Mouse (Mus musculus): ENCODE measurements around the gene Pip5k1b. TPM values are rescaled to one million over a fixed set of nuclear protein-coding genes. Genes with fewer than 3 reads are reported as not detected.

Pip5k1b gene
- polyA plus RNA-seq, 1 experiment, result 23.3 TPM

DNA sequence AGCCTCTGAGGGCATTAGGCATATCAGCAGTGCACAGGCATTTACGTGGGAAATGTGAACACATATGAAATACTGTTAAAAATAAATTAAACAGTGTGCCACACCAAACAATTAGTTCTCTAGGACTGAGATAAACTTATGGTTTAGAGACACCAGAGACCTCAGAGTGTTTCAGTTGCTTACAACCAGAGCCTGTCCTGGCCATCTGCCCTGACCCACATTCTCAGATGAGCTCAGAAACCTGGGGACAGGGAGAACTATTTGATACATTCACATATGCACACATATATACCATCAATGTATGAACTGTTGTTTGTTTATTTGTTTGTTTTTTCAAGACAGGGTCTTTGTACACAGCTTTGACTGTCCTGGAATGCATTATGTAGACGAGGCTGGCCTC, 161.8 kb downstream of the Pip5k1b start:
- no peak overlapping the region for H3K27ac ChIP-seq (ENCODE audit: insufficient read depth, low read depth, low read length)
- peaks cover 17% of the 10 kb centered on the region; the same call in 1 of the 2 replicates for H3K36me3 ChIP-seq (ENCODE audit: control insufficient read depth, insufficient read depth, low read length)
- H3K4me3 ChIP-seq (ENCODE audit: low read depth, low read length), result no peak overlapping the region
- TF ChIP-seq CTCF (IDR thresholded peaks at IDR 0.05; ENCODE audit: extremely low read depth, insufficient read length, insufficient replicate concordance, low read depth, low read length), result no peak
- no peak for TF ChIP-seq POLR2A (IDR thresholded peaks at IDR 0.05; ENCODE audit: low read depth, low read length)
- no peaks in the 10 kb centered on the region for H3K27me3 ChIP-seq (ENCODE audit: control insufficient read depth, insufficient read depth, low read length)
- H3K4me1 ChIP-seq (ENCODE audit: control insufficient read depth, insufficient read depth, insufficient read length, low read length), result peaks cover 1% of the 10 kb centered on the region; the same call in 1 of the 2 replicates
- 87% methylated on average over 2 of the region's 2 CpGs for WGBS

DNA sequence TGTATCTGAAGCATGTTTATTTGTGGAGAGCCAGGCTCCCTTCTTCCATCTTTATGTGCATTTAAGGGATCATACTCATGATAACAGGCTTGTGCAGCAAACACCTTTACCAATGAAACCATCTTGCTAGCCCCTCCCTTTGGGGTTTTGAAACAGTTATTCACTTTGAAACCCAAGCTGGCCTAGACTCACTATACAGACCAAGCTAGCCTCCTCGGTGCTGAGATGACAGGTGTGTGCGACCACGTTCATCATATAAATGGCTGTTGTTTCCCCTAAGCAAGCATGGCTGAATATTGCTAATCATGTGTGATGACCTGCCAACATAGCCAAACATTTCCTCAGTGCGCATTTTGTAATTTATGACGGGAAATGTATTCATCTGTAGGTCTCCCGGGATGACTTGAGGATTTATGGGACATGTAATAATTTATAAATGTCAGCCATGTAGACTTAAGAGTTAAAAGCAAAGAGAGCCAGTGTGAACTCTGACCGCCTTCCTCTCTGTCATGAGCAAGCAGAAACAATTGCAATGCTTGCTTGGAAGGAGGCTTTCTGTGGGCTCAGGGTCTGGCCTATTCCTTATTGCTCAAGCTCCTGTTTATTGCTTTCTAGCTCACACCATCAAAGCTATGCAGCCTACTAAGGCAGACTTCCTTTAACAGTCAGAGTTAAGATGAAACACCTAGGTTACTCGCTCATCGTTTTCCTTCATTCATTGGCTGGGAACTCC, 164.0 kb downstream of the Pip5k1b start:
- TF ChIP-seq POLR2A (IDR thresholded peaks at IDR 0.05; ENCODE audit: low read depth, low read length) (no peak), CTCF (IDR thresholded peaks at IDR 0.05; ENCODE audit: extremely low read depth, insufficient read length, insufficient replicate concordance, low read depth, low read length) (no peak)
- H3K36me3 ChIP-seq (ENCODE audit: control insufficient read depth, insufficient read depth, low read length), result peaks cover 20% of the 10 kb centered on the region
- H3K4me3 ChIP-seq (ENCODE audit: low read depth, low read length), result no peak overlapping the region
- H3K4me1 ChIP-seq (ENCODE audit: control insufficient read depth, insufficient read depth, insufficient read length, low read length), result peaks cover 1% of the 10 kb centered on the region; the same call in 1 of the 2 replicates
- 52% methylated on average over 9 of the region's 9 CpGs for WGBS
- no peak overlapping the region for H3K27ac ChIP-seq (ENCODE audit: insufficient read depth, low read depth, low read length)
- no peaks in the 10 kb centered on the region for H3K27me3 ChIP-seq (ENCODE audit: control insufficient read depth, insufficient read depth, low read length)

DNA sequence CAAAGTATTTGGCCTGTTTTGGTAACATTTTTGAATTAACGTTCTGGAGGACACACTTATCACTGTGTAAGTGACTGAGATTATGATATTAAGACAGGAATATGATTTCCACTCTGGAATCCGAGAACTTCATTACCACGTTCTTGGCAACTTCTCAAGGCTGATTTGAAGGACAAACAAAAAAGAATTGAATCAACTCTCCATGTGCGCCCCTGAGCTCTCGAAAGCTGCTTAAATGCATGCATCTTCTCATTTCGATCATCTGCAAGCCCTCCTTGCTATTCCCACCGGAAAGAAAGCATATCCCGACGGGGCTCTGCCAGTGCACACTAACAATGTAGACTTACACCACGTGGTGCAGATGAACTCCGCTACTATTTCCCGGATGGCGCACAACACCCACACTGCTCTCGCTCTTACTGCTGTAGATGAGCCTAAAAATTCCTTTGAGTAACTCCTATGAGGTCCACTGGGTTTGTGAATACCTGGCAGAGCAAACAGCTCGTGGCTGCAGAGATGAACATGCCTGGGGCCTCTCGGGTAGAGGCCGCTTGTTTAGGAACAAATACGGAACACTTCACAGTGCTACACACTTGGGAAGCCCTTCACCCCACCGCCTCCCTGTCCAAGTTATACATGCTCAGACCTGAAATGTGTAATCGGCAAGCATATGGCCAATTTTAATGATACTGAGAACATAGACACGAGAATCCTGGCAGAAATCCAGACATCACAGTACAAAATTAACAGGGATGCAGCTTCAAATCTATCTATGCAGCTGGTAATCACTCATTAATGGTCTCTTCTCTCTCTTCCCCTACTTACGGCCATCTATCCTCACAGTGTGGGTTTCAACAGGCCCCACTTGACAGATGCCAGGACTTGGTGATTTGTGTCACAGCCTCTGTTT, 168.5 kb downstream of the Pip5k1b start:
- no peaks in the 10 kb centered on the region for H3K27me3 ChIP-seq (ENCODE audit: control insufficient read depth, insufficient read depth, low read length)
- H3K27ac ChIP-seq (ENCODE audit: insufficient read depth, low read depth, low read length), result no peak overlapping the region
- TF ChIP-seq POLR2A (IDR thresholded peaks at IDR 0.05; ENCODE audit: low read depth, low read length) (no peak), CTCF (IDR thresholded peaks at IDR 0.05; ENCODE audit: extremely low read depth, insufficient read length, insufficient replicate concordance, low read depth, low read length) (no peak)
- no peak overlapping the region for H3K4me3 ChIP-seq (ENCODE audit: low read depth, low read length)
- 86% methylated on average over 22 of the region's 22 CpGs for WGBS
- peaks cover 22% of the 10 kb centered on the region for H3K36me3 ChIP-seq (ENCODE audit: control insufficient read depth, insufficient read depth, low read length)
- no peaks in the 10 kb centered on the region for H3K4me1 ChIP-seq (ENCODE audit: control insufficient read depth, insufficient read depth, insufficient read length, low read length)

DNA sequence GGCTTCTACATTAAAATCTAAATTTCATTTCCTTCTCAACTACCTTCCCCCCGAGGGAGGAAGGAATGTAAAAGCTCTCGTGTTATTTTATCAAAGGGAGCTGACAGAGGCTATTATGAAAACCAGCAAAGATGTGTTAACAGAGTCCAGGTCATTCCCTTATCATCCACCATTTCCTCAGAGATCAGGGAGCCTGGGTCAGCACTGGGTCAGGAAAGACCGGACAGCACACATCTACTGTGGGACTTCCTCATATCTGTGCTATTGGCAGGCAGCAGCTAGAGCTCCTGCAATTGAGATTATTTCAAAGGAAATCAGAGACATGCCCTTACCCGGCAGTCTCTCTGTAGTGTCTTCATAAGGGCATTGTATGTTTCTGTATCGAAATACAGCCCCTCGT, 177.2 kb downstream of the Pip5k1b start:
- no peak for TF ChIP-seq CTCF (IDR thresholded peaks at IDR 0.05; ENCODE audit: extremely low read depth, insufficient read length, insufficient replicate concordance, low read depth, low read length)
- TF ChIP-seq POLR2A (IDR thresholded peaks at IDR 0.05; ENCODE audit: low read depth, low read length), result no peak

DNA sequence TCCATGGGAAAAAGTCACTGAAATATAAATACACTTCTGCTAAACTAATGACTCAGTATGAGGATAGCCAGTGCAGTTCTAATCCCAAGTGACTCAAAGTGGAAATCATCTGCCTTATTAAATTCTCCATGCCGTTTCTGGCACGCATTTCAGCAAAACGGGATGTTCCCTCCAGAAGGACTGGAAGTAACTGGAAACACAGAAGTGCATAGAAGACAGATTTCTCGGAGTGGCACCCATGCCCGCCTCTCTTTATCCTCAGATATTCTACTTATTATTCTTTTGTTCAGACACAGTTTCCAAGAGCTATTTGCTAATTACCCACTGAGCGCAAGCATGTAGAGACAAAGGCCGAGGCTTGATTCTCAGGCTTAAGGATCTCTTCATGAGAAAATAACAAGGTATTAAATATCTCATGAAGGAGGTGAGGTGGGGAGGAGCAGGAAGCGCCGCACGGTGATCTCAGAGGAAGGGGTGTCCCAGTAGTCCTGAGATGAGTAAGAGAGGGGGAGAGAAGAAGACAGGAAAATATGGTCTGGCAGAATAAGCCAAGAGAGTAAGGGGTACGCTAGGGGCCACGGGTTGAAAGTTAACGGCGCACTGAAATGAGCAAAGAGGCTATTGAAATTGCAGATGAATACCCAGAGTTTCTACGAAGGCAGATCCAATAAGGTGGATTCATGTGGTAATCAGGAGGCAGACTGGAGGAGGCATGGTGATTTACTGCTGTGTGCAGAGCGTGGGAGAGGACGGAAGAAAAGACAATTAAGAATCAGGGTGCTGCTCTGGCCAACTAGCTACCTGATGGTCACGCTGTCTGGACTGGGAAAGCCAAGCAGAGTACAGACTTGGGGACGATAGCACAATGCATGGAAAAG, 183.7 kb downstream of the Pip5k1b start:
- Histone ChIP-seq H3K27me3 (ENCODE audit: control insufficient read depth, insufficient read depth, low read length) (no peaks in the 10 kb centered on the region), H3K4me1 (ENCODE audit: control insufficient read depth, insufficient read depth, insufficient read length, low read length) (no peaks in the 10 kb centered on the region), H3K4me3 (ENCODE audit: low read depth, low read length) (no peak overlapping the region), H3K27ac (ENCODE audit: insufficient read depth, low read depth, low read length) (no peak overlapping the region), H3K36me3 (ENCODE audit: control insufficient read depth, insufficient read depth, low read length) (peaks cover 14% of the 10 kb centered on the region)
- TF ChIP-seq POLR2A (IDR thresholded peaks at IDR 0.05; ENCODE audit: low read depth, low read length), result no peak
- TF ChIP-seq CTCF (IDR thresholded peaks at IDR 0.05; ENCODE audit: extremely low read depth, insufficient read length, insufficient replicate concordance, low read depth, low read length), result no peak
- 87% methylated on average over 19 of the region's 19 CpGs for WGBS

More for the DNA sequence above, 177.2 kb downstream of the Pip5k1b start:
- H3K36me3 ChIP-seq (ENCODE audit: control insufficient read depth, insufficient read depth, low read length), result peaks cover 42% of the 10 kb centered on the region
- 74% methylated on average over 6 of the region's 6 CpGs for WGBS
- no peaks in the 10 kb centered on the region for H3K4me1 ChIP-seq (ENCODE audit: control insufficient read depth, insufficient read depth, insufficient read length, low read length)
- no peak overlapping the region for H3K27ac ChIP-seq (ENCODE audit: insufficient read depth, low read depth, low read length)
- no peaks in the 10 kb centered on the region for H3K27me3 ChIP-seq (ENCODE audit: control insufficient read depth, insufficient read depth, low read length)
- H3K4me3 ChIP-seq (ENCODE audit: low read depth, low read length), result no peak overlapping the region

DNA sequence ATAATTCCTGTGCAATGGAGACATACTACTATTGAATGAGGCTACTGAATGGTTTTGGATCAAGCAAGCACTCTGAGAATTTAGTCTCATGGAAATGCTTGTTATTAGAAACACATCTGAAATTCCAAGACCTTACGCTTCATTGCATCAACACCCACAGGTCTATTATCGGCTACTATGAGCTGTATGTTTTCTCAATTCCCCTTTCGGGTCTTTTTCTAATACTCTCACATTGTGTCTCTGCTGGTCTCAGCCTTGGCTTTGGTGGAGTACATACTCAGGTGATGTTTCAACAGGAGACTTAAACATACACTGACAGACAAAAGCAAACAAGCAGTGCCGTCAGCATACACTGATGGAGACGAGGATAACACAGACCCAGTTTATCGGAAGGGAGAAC, 187.3 kb downstream of the Pip5k1b start:
- H3K36me3 ChIP-seq (ENCODE audit: control insufficient read depth, insufficient read depth, low read length), result peaks cover 4% of the 10 kb centered on the region
- no peak overlapping the region for H3K27ac ChIP-seq (ENCODE audit: insufficient read depth, low read depth, low read length)
- no peaks in the 10 kb centered on the region for H3K27me3 ChIP-seq (ENCODE audit: control insufficient read depth, insufficient read depth, low read length)
- no peaks in the 10 kb centered on the region for H3K4me1 ChIP-seq (ENCODE audit: control insufficient read depth, insufficient read depth, insufficient read length, low read length)
- TF ChIP-seq CTCF (IDR thresholded peaks at IDR 0.05; ENCODE audit: extremely low read depth, insufficient read length, insufficient replicate concordance, low read depth, low read length) (no peak), POLR2A (IDR thresholded peaks at IDR 0.05; ENCODE audit: low read depth, low read length) (no peak)
- no peak overlapping the region for H3K4me3 ChIP-seq (ENCODE audit: low read depth, low read length)
- 87% methylated on average over 6 of the region's 6 CpGs for WGBS

Measured in small intestine, adult 2 months (tissue).